Mouse (Mus musculus): ENCODE results near the gene Ssxb6. TPM values are rescaled to one million over a fixed set of nuclear protein-coding genes. Genes with fewer than 3 reads are reported as not detected.
"Not testable (repeated sequence)": the region's sequence is repeated elsewhere in the genome, so short reads cannot be mapped to it uniquely, and the experiment has no call there.

Ssxb6 gene
- total RNA-seq (2017) = not detected in 2 replicates

DNA sequence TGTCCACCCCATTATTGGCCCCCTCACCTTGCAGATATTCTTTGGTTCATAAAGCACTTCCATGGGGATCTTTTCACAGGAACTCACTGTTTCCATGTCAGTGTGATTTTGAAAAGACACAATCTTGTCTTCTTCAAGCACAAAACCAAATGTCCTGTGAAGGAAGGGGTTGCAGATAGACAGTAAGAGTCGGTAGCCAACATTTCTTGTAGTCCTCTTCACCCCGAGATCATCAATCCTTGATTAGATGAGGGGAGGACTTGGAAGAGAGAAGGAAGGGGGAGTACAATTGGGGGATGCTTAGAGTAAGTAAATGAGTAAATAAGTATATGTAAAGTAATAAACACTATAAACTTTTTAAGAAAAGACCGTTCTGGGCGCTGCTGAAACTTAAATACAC, at the start of gene Ssxb6:
Gene Ssxb6, minus strand, starts transcription at position 101 of the 400 bp plus-strand sequence.
- not testable (repeated sequence) for ATAC-seq (replicated peaks in 1 of 2; ENCODE audit: insufficient read depth in 1 of 2, low FRiP score in 2 of 2, low TSS enrichment in 1 of 2, low read depth in 1 of 2, poor library complexity in 2 of 2, severe bottlenecking in 2 of 2)

GRCm38 (mm10) chrX:8591716-8592115, 43.7 kb upstream of the Ssxb6 start, which contains the start of gene Ssxb3:
TSS of gene Ssxb3 (minus strand) at chrX:8591816.
- ATAC-seq (replicated peaks in 1 of 2; ENCODE audit: insufficient read depth in 1 of 2, low FRiP score in 2 of 2, low TSS enrichment in 1 of 2, low read depth in 1 of 2, poor library complexity in 2 of 2, severe bottlenecking in 2 of 2) = not testable (repeated sequence)

DNA sequence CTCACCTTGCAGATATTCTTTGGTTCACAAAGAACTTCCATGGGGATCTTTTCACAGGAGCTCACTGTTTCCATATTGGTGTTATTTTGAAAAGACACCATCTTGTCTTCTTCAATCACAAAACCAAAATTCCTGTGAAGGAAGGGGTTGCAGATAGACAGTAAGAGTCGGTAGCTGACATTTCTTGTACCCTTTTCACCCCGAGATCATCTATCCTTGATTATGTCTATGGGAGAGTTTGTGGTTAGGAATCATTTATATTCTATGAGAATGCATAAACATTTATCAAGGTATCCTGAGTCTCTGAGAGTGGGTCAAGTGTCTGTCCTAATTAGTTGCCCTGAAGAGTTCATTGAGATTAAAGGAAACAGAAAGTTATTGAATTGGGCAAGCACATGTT, 23.2 kb downstream of the Ssxb6 start, which contains the start of gene Gm14459:
Gene Gm14459, minus strand, starts transcription at position 101 of the 400 bp plus-strand sequence.
- ATAC-seq (replicated peaks in 1 of 2; ENCODE audit: insufficient read depth in 1 of 2, low FRiP score in 2 of 2, low TSS enrichment in 1 of 2, low read depth in 1 of 2, poor library complexity in 2 of 2, severe bottlenecking in 2 of 2) = no peak

Other genes starting within 250 kb of the Ssxb6 start
- gene Ssxb10, start 220.8 kb downstream of the Ssxb6 start, total RNA-seq (2017) = 1.3 TPM in 1 of 2 replicates, not detected in the other
- not detected in 2 replicates for gene Ssxb9, start 181.3 kb downstream of the Ssxb6 start, total RNA-seq (2017)
- not detected in 2 replicates for gene Ssxb1, start 134.9 kb downstream of the Ssxb6 start, total RNA-seq (2017)
- gene Ssxb2, start 86.5 kb downstream of the Ssxb6 start, total RNA-seq (2017) = not detected in 2 replicates
- gene Gm14459, start 23.3 kb downstream of the Ssxb6 start, total RNA-seq (2017) = not detected in 2 replicates
- gene Ssxb3, start 43.6 kb upstream of the Ssxb6 start, total RNA-seq (2017) = not detected in 2 replicates
- gene Ssxb8, start 142.6 kb upstream of the Ssxb6 start, total RNA-seq (2017) = not detected in 2 replicates
- gene Ssx9, start 200.2 kb upstream of the Ssxb6 start, total RNA-seq (2017) = not detected in 2 replicates

Data from hematopoietic stem cell, adult 5-6 weeks (primary cell).